Mouse (Mus musculus) kidney, embryonic 14.5 days (tissue): Measurements from ENCODE around the gene Ccdc138. TPM values are rescaled to one million over a fixed set of nuclear protein-coding genes. Genes with fewer than 3 reads are reported as not detected.

ENCODE experiments used
- ATAC-seq: fragments of 200-750 bp; cut with Nextera tagmentation; 2 replicates; pipeline ENCODE4 v1.8.0; 2017; ENCODE audit warnings: moderate number of reproducible peaks, mild to moderate bottlenecking, moderate TSS enrichment, moderate library complexity; ENCODE audit not compliant: low FRiP score, low TSS enrichment
- H3K27ac ChIP-seq: fragments of 300-500 bp; sonication (generic); 2 replicates; pipeline ENCODE4 v1.5.1; 2014; ENCODE audit warnings: low read depth, mild to moderate bottlenecking, low read length, moderate library complexity, mixed read lengths
- H3K27me3 ChIP-seq: fragments of 300-500 bp; sonication (generic); 2 replicates; pipeline ENCODE4 v1.6.1; 2014; ENCODE audit warnings: mild to moderate bottlenecking, low read length; ENCODE audit not compliant: control insufficient read depth, insufficient read depth
- H3K36me3 ChIP-seq: fragments of 300-500 bp; sonication (generic); 2 replicates; pipeline ENCODE4 v1.6.1; 2014; ENCODE audit warnings: low read length, mixed read lengths; ENCODE audit not compliant: control insufficient read depth, insufficient read depth
- H3K4me1 ChIP-seq: fragments of 300-500 bp; sonication (generic); 2 replicates; pipeline ENCODE4 v1.6.1; 2014; ENCODE audit warnings: low read length, mixed read lengths; ENCODE audit not compliant: control insufficient read depth, insufficient read depth
- H3K4me2 ChIP-seq: fragments of 300-500 bp; sonication (generic); replicated peaks from 2 replicates; pipeline ENCODE4 v1.6.1; 2014; ENCODE audit warnings: low read depth, mild to moderate bottlenecking, low read length
- H3K4me3 ChIP-seq: fragments of 300-500 bp; sonication (generic); 2 replicates; pipeline ENCODE4 v1.5.1; 2014; ENCODE audit warnings: mild to moderate bottlenecking, low read length
- H3K9ac ChIP-seq: fragments of 300-500 bp; sonication (generic); 2 replicates; pipeline ENCODE4 v1.6.1; 2014; ENCODE audit warnings: low read depth, mild to moderate bottlenecking, low read length, moderate library complexity
- H3K9me3 ChIP-seq: fragments of 300-500 bp; sonication (generic); 2 replicates; pipeline ENCODE4 v1.6.1; 2016; ENCODE audit warnings: low read length; ENCODE audit not compliant: control insufficient read depth
- WGBS: fragments of 180-500 bp; shearing (Covaris S2); extraction: QIAGEN DNeasy Blood & Tissue Kit; methylation state at CpG from one replicate; pipeline ENCODE4 v1.1.7; 2014; 5-methylcytosine and 5-hydroxymethylcytosine counted together
- polyA plus RNA-seq: library from polyadenylated mRNA; unstranded; fragments of >200 nt; fragmentation: Nextera tagmentation; extraction: Ambion mirVana; gene quantifications from 2 replicates; pipeline ENCODE4 v1.2.1, GENCODE M21; 2014

Gene Ccdc138
- polyA plus RNA-seq, 1 experiment from 2014 or later: 12.0 TPM

- no peak overlapping the region for H3K4me2 ChIP-seq
- H3K4me1 ChIP-seq: no peaks in the 10 kb centered on the region
- H3K27me3 ChIP-seq: no peaks in the 10 kb centered on the region
- H3K36me3 ChIP-seq: no peaks in the 10 kb centered on the region
- no peak for ATAC-seq
- H3K4me3 ChIP-seq: no peak overlapping the region
- WGBS: 84% methylated on average over 17 of the region's 17 CpGs
- H3K9ac ChIP-seq: no peak overlapping the region
- H3K27ac ChIP-seq: no peak overlapping the region
- H3K9me3 ChIP-seq: no peaks in the 10 kb centered on the region
Observed at GRCm38 (mm10) chr10:58618501-58619216, 120.9 kb downstream of the Ccdc138 start.

GRCm38 (mm10) chr10:58619266-58619665, 121.5 kb downstream of the Ccdc138 start:
- Histone ChIP-seq H3K4me2 (no peak overlapping the region), H3K4me1 (no peaks in the 10 kb centered on the region), H3K27ac (no peak overlapping the region), H3K9me3 (no peaks in the 10 kb centered on the region), H3K9ac (no peak overlapping the region), H3K4me3 (no peak overlapping the region), H3K27me3 (no peaks in the 10 kb centered on the region), H3K36me3 (no peaks in the 10 kb centered on the region)
- WGBS: 88% methylated on average over 4 of the region's 4 CpGs
- no peak for ATAC-seq

GRCm38 (mm10) chr10:58624848-58625711, 127.3 kb downstream of the Ccdc138 start:
- H3K9me3 ChIP-seq: no peaks in the 10 kb centered on the region
- no peak overlapping the region for H3K27ac ChIP-seq
- WGBS: 56% methylated on average over 12 of the region's 12 CpGs
- no peak; the same call in 1 of the 2 replicates for ATAC-seq
- H3K4me2 ChIP-seq: no peak overlapping the region
- H3K27me3 ChIP-seq: no peaks in the 10 kb centered on the region
- no peak overlapping the region for H3K9ac ChIP-seq
- no peak overlapping the region for H3K4me3 ChIP-seq
- H3K4me1 ChIP-seq: no peaks in the 10 kb centered on the region
- H3K36me3 ChIP-seq: no peaks in the 10 kb centered on the region

Other genes with a start within 250 kb of the Ccdc138 start
- gene Gcc2, start 242.5 kb upstream of the Ccdc138 start, polyA plus RNA-seq: 52.2 and 62.0 TPM in 2 replicates
- 112 and 131 TPM in 2 replicates for gene Lims1, start 174.5 kb upstream of the Ccdc138 start, polyA plus RNA-seq
- 26.2 and 48.2 TPM in 2 replicates for gene Ranbp2, start 51.0 kb upstream of the Ccdc138 start, polyA plus RNA-seq
- 0.27 and 0.35 TPM in 2 replicates for gene Edar, start 177.7 kb downstream of the Ccdc138 start, polyA plus RNA-seq
- gene Gm17542, start 220.3 kb downstream of the Ccdc138 start, polyA plus RNA-seq: not detected in 2 replicates